Mouse (Mus musculus): ENCODE data around the gene U2af1. TPM values are rescaled to one million over a fixed set of nuclear protein-coding genes. Genes with fewer than 3 reads are reported as not detected.

The U2af1 gene
- polyA plus RNA-seq, 1 experiment = 283 TPM

DNA sequence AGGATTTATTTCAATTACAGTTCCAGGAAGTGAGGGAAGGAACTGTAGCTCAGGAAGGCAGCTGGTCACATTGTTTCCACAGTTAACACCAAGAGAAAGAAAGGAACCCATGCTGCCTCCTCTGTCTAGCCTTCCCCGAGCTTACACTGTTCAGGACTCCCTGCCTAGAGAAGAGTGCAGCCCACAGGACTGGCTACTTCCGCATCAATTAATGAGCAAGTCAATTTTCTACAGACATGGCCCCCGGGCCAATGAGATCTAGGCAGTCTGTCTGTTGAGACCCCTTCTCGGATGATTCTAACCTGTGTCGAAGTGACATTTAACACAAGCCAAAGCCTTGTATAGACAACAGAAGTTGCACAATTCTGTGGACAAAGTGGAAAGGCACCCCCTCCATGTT lies 23.8 kb downstream of the U2af1 start:
- H3K79me2 ChIP-seq (ENCODE audit: control insufficient read depth, insufficient read depth) = no peaks in the 10 kb centered on the region
- no peaks in the 10 kb centered on the region for H3K36me3 ChIP-seq (ENCODE audit: control insufficient read depth, insufficient read depth)
- peaks cover 6% of the 10 kb centered on the region for H3K27me3 ChIP-seq (ENCODE audit: control insufficient read depth, insufficient read depth, insufficient read length)
- no peak overlapping the region for H3ac ChIP-seq (ENCODE audit: control insufficient read depth, insufficient read length, low read depth)
- no peak for TF ChIP-seq CTCF (IDR thresholded peaks at IDR 0.05; ENCODE audit: control insufficient read depth, insufficient read depth, insufficient read length)
- no peak for TF ChIP-seq MAX (IDR thresholded peaks at IDR 0.05)
- no peak for TF ChIP-seq CEBPB (IDR thresholded peaks at IDR 0.05; ENCODE audit: low read depth)
- no peak for TF ChIP-seq MYOD1 (IDR thresholded peaks at IDR 0.05; ENCODE audit: control insufficient read depth, insufficient read length, low read depth)
- TF ChIP-seq MYOG (IDR thresholded peaks at IDR 0.05; ENCODE audit: control insufficient read depth, extremely low read depth, insufficient read length) = no peak
- TF ChIP-seq FOSL1 (IDR thresholded peaks at IDR 0.05; ENCODE audit: insufficient read depth, low read length, poor library complexity, severe bottlenecking) = no peak
- no peak for TF ChIP-seq USF1 (IDR thresholded peaks at IDR 0.05; ENCODE audit: low read depth)
- H3K4me3 ChIP-seq (ENCODE audit: insufficient read depth, poor library complexity, severe bottlenecking) = no peak overlapping the region
- no peaks in the 10 kb centered on the region for H3K79me3 ChIP-seq (ENCODE audit: low read depth)

DNA sequence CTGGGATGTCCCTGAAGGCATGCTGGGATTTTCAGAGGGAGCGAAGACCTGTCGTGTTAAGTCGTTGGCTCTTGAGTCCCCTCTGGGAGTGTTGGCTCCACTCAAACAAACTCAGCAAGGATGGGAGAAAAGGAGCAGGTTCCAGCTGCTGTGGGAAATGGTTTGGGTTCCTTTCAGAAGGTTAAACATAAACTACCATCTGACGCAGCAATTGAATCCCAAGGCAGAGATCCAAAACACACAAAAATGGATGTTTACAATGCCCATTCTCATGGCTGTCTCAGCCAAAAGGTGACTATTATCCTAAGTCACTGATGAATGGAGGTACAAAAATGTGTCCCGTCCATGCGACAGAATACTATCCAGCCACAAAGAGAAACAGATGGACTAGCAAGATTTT lies 25.7 kb downstream of the U2af1 start:
- H3K27me3 ChIP-seq (ENCODE audit: control insufficient read depth, insufficient read depth, insufficient read length) = peaks cover 6% of the 10 kb centered on the region
- no peak overlapping the region for H3K4me3 ChIP-seq (ENCODE audit: insufficient read depth, poor library complexity, severe bottlenecking)
- H3K79me2 ChIP-seq (ENCODE audit: control insufficient read depth, insufficient read depth) = no peaks in the 10 kb centered on the region
- H3ac ChIP-seq (ENCODE audit: control insufficient read depth, insufficient read length, low read depth) = no peak overlapping the region
- no peak for TF ChIP-seq MYOD1 (IDR thresholded peaks at IDR 0.05; ENCODE audit: control insufficient read depth, insufficient read length, low read depth)
- TF ChIP-seq CEBPB (IDR thresholded peaks at IDR 0.05; ENCODE audit: low read depth) = no peak
- no peaks in the 10 kb centered on the region for H3K36me3 ChIP-seq (ENCODE audit: control insufficient read depth, insufficient read depth)
- no peaks in the 10 kb centered on the region for H3K79me3 ChIP-seq (ENCODE audit: low read depth)

DNA sequence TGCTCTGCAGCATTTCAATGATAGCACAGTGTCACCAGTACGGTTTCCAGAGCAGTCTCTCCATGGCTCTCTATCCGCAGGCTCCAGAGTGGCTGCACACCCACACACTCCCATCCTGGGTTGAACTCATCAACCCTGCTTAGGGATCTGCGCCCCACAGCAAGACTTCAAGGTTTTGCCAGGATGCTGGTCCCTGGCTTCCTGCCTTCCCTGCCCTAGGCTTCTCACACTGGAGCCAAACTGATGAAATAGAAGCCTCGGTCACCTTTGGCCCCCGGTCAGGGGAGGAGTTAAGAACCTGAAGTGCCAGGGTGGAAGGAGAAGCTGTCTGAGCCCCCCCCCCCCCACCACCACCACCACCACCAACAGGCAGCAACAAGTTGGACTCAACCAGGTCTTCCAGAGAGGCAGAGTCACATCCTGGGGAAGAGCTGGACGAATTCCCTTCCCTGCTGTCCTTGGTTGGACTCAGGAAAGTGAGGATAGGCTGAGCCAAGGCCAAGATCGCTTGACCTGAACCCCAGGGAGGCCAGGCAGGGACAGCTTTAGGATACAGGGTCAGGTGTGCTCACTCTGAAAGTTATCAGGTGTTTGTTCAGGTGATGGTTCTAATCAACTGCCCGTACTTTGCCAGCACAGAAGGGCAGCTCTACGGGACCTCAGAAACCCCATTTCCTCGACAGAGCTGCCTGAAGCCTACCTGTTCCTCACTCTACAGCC lies 27.5 kb downstream of the U2af1 start:
- TF ChIP-seq USF1 (IDR thresholded peaks at IDR 0.05; ENCODE audit: low read depth) (no peak), MYOG (IDR thresholded peaks at IDR 0.05; ENCODE audit: control insufficient read depth, extremely low read depth, insufficient read length) (no peak), MAX (IDR thresholded peaks at IDR 0.05) (no peak), FOSL1 (IDR thresholded peaks at IDR 0.05; ENCODE audit: insufficient read depth, low read length, poor library complexity, severe bottlenecking) (no peak), CEBPB (IDR thresholded peaks at IDR 0.05; ENCODE audit: low read depth) (no peak), MYOD1 (IDR thresholded peaks at IDR 0.05; ENCODE audit: control insufficient read depth, insufficient read length, low read depth) (no peak), CTCF (IDR thresholded peaks at IDR 0.05; ENCODE audit: control insufficient read depth, insufficient read depth, insufficient read length) (no peak)
- Histone ChIP-seq H3K79me2 (ENCODE audit: control insufficient read depth, insufficient read depth) (no peaks in the 10 kb centered on the region), H3ac (ENCODE audit: control insufficient read depth, insufficient read length, low read depth) (no peak overlapping the region), H3K36me3 (ENCODE audit: control insufficient read depth, insufficient read depth) (no peaks in the 10 kb centered on the region), H3K27me3 (ENCODE audit: control insufficient read depth, insufficient read depth, insufficient read length) (peaks cover 6% of the 10 kb centered on the region), H3K4me3 (ENCODE audit: insufficient read depth, poor library complexity, severe bottlenecking) (no peak overlapping the region), H3K79me3 (ENCODE audit: low read depth) (no peaks in the 10 kb centered on the region)

DNA sequence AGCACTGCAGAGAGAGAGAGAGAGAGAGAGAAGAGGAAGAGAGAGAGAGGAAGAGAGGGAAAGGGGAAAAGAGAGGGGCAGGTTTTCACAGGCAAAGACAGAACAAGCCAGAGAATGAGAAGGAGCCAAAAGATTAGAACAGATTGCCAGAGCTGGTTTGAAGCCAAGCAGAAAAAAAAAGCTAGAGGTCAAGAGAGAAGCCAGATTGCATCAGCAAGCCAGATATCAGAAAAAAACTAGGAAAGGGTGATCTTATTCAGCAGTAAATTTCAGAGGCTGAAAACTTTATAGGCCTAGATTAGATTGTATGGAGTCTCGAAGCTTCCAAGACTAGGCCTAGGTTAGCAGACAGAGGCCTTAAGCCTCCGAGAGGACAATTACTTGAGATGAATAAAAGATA lies 30.7 kb downstream of the U2af1 start:
- no peaks in the 10 kb centered on the region for H3K79me3 ChIP-seq (ENCODE audit: low read depth)
- no peaks in the 10 kb centered on the region for H3K36me3 ChIP-seq (ENCODE audit: control insufficient read depth, insufficient read depth)
- H3K27me3 ChIP-seq (ENCODE audit: control insufficient read depth, insufficient read depth, insufficient read length) = peaks cover 22% of the 10 kb centered on the region

DNA sequence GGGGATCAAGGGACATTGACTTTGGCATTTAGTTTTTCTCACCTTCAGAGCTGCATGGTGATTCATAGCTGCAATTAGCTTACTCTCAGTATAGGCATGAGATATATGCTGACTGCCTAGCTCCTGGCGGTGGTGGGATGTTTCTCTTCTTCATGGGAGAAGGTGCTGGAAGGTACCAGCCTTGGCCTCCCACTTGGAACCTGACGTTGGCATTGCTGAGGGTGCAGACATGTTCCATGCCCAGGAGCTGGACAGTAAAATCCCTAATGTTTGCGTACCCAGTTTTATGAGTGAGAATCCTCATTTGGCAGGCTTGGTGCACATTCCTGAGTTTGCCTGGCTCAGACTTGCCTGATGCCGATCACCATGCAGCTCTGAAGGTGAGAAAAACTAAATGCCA lies 35.6 kb downstream of the U2af1 start:
- H3K27me3 ChIP-seq (ENCODE audit: control insufficient read depth, insufficient read depth, insufficient read length) = peaks cover 46% of the 10 kb centered on the region
- H3K79me3 ChIP-seq (ENCODE audit: low read depth) = no peaks in the 10 kb centered on the region
- H3K79me2 ChIP-seq (ENCODE audit: control insufficient read depth, insufficient read depth) = no peaks in the 10 kb centered on the region
- H3K4me3 ChIP-seq (ENCODE audit: insufficient read depth, poor library complexity, severe bottlenecking) = no peak overlapping the region
- no peak overlapping the region for H3ac ChIP-seq (ENCODE audit: control insufficient read depth, insufficient read length, low read depth)
- no peaks in the 10 kb centered on the region for H3K36me3 ChIP-seq (ENCODE audit: control insufficient read depth, insufficient read depth)
- TF ChIP-seq MYOG (IDR thresholded peaks at IDR 0.05; ENCODE audit: control insufficient read depth, extremely low read depth, insufficient read length) (no peak), MYOD1 (IDR thresholded peaks at IDR 0.05; ENCODE audit: control insufficient read depth, insufficient read length, low read depth) (no peak), MAX (IDR thresholded peaks at IDR 0.05) (no peak), FOSL1 (IDR thresholded peaks at IDR 0.05; ENCODE audit: insufficient read depth, low read length, poor library complexity, severe bottlenecking) (no peak), CTCF (IDR thresholded peaks at IDR 0.05; ENCODE audit: control insufficient read depth, insufficient read depth, insufficient read length) (no peak), USF1 (IDR thresholded peaks at IDR 0.05; ENCODE audit: low read depth) (no peak), CEBPB (IDR thresholded peaks at IDR 0.05; ENCODE audit: low read depth) (no peak)

More for the DNA sequence above, 30.7 kb downstream of the U2af1 start:
- H3K4me3 ChIP-seq (ENCODE audit: insufficient read depth, poor library complexity, severe bottlenecking) = no peak overlapping the region
- TF ChIP-seq CTCF (IDR thresholded peaks at IDR 0.05; ENCODE audit: control insufficient read depth, insufficient read depth, insufficient read length) (no peak), MYOD1 (IDR thresholded peaks at IDR 0.05; ENCODE audit: control insufficient read depth, insufficient read length, low read depth) (no peak), CEBPB (IDR thresholded peaks at IDR 0.05; ENCODE audit: low read depth) (no peak), MYOG (IDR thresholded peaks at IDR 0.05; ENCODE audit: control insufficient read depth, extremely low read depth, insufficient read length) (no peak), FOSL1 (IDR thresholded peaks at IDR 0.05; ENCODE audit: insufficient read depth, low read length, poor library complexity, severe bottlenecking) (no peak), MAX (IDR thresholded peaks at IDR 0.05) (no peak), USF1 (IDR thresholded peaks at IDR 0.05; ENCODE audit: low read depth) (no peak)
- no peak overlapping the region for H3ac ChIP-seq (ENCODE audit: control insufficient read depth, insufficient read length, low read depth)
- H3K79me2 ChIP-seq (ENCODE audit: control insufficient read depth, insufficient read depth) = no peaks in the 10 kb centered on the region
